Mouse (Mus musculus): Measurements from ENCODE around the gene Rac3.

GRCm38 (mm10) chr11:120768206-120768605, 46.9 kb downstream of the Rac3 start:
- TF ChIP-seq CTCF (IDR thresholded peaks at IDR 0.05; ENCODE audit: extremely low read depth, insufficient read depth, low read length) (no peak), POLR2A (IDR thresholded peaks at IDR 0.05; ENCODE audit: extremely low read depth, insufficient read depth, low read length) (no peak)

All from cortical plate, adult 2 months (tissue).